Mouse (Mus musculus): ENCODE data around the gene Acaca.

- no peak for TF ChIP-seq POLR2A (IDR thresholded peaks at IDR 0.05; ENCODE audit: extremely low read depth, insufficient read depth, low read length)
- no peak for TF ChIP-seq CTCF (IDR thresholded peaks at IDR 0.05; ENCODE audit: extremely low read depth, insufficient read depth, low read length)
Observed at GRCm38 (mm10) chr11:84340630-84341029, 211.2 kb downstream of the Acaca start.

All from cortical plate, adult 2 months (tissue).